Mouse (Mus musculus) c-Kit-positive CD71-negative TER-119-negative erythroid progenitor cells, embryonic 14.5 days (primary cell): Measurements from ENCODE around the gene Tmem247.

Experiments used
- DNase-seq: peaks from one replicate; pipeline ENCODE4 v3.0.0-alpha.2; 2013; ENCODE audit warnings: low read depth

Tmem247 gene

DNA sequence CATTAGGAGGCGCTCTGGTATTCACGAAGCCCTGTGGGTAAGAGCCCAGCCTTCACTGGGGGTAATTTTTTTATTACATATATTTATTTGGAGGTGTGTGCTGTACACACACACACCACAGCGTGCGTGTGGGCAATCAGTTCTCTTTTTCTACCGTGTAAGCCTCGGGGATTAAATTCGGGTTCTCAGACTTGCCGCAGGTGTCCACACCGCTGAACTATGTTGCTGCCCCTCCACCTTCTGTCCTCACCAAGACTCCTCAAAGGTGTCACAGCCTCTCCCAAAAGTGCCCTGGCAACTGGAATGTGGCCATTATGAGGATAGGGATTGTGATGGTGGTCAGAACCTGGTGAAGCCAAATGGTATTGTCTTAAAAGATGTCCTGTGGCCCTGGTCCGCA, at the start of gene Tmem247:
TSS of gene Tmem247 (plus strand) at position 301 of the 400 bp plus-strand sequence.
- DNase-seq, result no peak

DNA sequence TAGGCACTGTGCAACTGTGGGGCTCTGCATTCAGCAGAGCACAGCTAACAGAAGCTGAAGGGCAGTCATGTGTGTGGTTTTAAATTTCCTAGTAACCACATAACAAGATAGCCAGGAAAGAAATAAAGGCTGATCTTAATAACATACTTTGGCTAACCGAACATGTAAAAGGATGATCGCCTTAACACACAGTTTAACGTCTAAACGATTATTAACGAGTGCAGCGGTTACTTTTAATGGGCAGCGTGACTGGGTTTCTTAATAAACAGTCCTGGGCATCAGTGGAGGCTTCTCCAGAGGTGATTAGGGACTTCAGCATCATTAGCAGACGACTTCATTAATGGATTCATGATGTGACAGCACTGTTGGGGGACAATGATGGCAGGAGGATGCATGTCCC, 46.6 kb upstream of the Tmem247 start:
- DNase-seq, result no peak

DNA sequence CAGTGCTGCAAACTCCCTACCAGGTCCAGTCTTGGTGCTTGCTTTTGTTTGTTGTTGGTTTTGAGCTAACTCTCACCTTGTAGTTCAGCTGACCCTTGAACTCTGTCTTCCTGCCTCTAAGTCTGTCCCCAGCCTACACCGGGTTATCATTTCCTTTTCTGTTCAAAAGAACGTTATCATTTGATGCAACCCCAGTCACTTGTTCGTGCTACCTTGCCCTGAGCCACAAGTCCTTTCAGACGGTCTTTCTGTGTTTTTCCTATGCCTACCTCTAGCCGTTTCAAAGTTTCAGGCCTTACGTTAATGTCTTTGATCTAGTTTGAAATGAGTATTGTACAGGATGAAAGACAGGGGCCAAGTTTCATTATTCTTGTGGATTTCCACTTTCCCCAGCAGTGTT, 44.5 kb upstream of the Tmem247 start:
- DNase-seq, result no peak

DNA sequence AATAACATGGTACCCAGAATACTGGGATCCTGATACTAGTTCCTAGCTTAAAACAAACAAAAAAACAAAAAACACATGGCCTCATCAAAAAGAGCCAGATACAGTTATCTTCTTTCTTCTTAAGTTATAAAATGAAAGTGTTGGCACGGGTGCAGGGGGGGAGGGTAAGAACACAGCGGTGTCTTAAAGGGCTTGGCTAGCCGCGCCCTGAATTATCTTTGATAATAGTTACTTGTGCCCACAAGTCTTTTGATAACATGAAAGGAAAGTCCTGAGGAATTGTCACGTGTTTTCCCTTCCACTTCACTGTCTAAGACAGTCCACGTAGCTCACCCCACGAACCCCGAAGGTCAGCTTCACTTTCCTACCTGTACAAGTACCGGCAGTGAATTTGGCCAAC, 40.2 kb upstream of the Tmem247 start:
- DNase-seq, result no peak

DNA sequence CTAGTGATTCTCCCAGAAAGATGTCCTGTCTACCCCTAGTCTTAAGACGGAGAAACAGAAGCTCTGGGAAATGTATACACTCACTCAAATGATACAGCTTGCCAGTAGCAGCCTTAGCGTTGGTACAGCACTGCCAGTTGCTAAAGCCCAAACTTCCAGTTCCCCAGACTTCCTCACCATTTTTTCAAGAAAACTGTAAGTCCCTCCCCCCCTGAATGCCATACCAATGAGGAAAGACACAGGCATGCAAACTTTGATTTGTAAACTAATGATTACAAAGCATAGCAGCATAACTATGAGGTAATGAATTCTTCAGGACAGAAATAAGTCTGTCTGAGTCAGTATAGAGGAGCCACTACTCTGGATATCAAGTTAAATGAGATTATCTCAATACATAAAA, 39.4 kb upstream of the Tmem247 start:
- DNase-seq, result no peak

DNA sequence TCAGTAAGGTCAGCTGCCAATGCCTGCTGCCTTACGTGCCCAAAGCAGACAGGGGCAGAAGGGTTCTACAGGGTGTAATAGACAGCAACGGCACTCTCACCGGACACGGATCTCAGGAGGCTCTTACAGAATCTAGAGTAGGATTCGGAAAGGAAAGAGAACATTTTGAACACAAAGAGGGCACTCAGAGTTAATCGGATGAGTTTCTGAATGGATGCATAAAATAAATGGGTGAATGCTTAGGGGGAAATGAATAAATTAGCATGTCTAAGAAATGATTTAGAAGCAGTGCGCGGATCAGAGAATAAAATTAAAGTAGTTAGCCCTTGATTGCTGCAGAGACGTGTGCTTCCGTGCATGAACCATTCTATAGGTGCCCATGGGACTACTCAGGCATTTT, 37.1 kb upstream of the Tmem247 start:
- DNase-seq, result no peak

DNA sequence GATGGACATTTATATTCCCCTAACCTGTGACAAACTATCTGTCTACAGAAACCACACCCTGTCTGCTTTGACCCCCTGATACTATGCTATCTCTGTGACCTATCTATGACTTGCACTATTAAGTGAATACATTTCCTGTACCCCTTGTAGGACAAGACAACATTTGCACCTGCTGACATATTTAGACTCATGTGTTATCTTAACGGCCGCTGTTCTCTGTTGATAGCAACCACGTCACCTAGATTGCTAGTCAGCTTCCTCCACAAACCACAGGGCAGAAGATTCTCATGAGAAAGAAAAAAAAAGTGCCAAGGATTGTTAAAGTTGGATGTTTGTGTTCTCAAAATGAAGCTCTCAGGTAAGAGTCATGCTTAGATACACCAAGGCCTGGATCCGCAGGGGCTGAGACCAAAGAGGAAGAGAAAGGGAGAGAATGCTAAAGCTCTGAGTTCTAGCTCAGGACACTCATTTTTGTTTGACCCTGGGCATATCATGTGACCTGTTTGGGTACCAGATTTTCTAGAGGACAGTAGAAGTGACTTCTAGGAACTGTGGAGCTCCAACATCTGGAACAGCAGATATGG, 36.6 kb upstream of the Tmem247 start:
- DNase-seq, result no peak

DNA sequence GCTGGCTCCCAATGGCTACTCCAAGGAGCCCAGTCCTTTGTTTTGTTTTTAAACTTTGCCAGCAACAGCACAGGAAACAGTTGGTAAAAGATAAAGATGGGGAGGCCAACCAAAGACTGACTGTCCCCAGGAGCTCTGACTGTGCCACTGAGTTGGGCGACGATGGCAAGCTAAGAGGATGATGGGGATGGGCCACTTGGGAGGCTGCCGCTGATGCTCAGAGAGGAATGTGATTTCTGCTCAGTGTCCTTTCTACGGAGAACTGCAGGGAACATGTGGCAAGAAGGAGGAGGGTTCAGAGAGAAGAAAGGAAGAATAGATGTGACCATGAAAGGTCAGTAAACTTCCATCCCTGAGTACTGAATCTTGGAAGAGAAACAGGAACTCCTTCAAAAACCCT, 22.0 kb upstream of the Tmem247 start:
- no peak for DNase-seq

DNA sequence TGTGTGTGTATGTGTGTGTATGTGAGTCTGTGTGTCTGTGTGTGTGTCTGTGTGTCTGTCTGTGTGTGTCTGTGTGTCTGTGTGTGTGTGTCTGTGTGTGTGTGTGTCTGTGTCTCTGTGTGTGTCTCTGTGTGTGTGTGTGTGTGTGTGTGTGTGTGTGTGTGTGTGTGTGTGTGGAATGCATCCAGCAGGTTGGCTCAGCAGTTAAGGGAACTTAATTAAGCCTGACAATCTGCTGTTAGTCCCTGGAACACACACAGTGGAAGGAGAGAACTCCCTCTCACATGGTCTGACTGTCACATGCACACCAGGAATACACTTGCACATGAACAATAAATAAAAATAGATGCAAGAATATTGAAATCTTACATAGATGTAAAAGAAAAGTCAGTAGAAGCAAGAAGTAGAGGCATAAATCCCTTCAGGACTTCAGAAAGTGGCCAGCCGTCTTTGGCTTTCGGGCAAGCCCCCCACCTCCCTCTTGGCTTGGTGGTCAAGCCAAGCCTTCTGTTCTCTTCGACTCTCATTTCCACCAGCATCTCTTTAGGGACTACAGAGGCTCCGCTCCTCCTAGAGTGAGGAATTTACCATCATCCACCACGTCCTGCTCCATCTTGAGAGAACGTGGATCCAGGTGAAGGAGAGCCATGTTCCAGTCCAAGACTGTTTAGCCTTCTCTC, 19.5 kb upstream of the Tmem247 start:
- DNase-seq, result no peak

DNA sequence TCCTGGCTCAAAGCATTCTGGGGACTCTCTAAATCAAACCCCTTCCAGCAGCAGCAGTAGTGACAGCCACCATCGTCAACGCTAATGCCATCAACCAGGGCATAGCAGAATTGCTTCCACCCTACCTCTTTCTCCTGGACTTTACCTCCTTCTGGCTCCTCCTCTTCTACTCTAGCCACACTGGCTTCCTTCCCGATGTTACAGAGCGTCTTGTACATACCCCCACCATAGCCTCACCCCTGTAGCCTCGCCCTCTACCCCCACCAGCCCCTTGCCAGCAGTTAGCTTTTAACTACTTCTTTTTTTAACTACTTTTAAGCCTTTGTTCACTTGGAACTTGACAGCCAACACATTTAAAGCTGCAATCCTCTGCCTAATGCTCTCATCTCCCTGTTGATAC, 17.3 kb upstream of the Tmem247 start:
- DNase-seq, result no peak

DNA sequence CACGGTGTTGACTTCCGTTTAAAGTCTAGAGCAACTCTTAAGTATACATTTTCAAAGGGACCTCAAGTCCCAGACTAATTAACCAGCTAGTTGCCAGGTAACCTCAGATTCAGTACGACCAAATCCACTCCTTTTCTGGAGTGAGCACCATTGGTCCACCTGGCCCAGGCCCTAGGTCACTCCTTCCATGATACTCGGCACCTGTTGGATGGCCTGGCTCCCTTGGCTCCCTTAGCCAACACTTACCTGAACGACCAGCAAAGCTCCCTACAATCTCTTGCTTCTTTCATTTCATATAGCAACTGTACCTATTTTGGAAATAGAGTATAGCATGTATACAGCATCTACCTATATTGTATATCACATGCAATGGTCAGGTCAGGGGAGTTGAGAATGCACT, 16.6 kb upstream of the Tmem247 start:
- no peak for DNase-seq

DNA sequence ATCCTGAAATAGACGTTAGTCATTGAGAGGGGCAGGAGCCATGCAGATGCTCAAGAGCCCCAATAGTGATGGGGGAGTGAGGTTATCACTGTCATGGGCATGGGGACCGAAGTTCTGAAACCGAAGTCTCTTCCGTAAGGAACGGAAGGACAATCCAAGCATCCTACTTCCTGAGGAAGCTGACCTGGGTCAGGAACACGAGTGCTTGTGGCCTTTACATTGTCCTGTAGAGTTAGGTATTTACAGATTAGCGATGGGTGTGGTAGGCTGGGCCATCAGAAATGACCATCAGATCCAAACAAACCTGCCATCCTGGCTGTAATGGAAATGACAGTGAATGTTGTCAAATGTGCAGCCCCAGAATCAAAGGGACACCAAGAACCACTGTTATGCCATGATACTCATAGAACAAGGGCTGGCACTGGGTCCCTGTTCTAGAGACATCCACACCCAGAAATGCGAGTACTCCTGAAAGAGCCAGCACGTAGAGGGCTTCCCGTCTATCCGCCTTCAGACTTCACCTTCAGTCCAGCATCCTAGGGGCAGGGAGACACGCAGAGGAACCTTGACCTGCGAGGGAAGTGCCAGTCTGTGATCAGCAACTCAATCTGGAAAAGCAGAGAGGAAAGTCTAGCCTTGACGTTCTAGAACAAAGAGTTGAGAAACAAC, 14.6 kb upstream of the Tmem247 start:
- no peak for DNase-seq

DNA sequence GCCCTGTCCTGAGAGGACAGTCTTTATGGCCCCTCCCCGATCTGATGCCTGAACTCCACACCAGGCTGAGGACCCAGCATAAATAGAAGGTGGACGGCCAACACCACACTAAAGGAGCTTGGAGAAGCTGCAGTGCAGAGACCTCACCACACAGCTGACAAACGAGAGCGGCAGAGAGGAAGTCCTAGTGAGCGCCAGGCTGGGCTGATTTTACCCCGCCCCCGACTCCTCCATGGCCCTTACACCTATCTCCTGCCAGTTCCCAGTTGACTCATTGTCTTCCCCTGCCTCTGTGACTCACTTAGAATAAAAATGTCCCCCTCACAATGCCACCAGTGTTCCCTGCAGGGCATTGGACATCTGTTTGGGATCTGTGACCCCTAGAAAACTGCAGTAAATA, 13.6 kb upstream of the Tmem247 start:
- DNase-seq, result peak; percentile 45

DNA sequence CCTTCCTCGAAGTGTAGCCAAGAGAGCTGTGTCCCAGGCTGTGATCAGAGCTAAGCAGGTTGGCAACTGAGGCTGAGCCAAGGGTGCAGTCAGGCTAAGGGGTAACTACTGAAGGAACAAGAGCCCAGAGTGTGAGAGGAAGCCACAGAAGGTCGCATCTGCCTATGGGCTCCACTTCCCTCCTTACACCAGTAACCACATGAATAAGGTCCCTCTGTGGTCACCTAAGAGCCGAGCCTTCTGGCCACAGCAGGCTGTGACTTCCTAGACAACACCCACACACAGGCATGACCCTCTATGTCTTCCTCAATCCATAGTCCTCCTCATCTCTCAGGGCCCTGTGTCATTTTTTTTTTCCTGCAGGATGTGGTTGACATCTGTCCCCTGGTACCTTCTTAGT, 12.9 kb upstream of the Tmem247 start:
- DNase-seq, result peak; percentile 30

DNA sequence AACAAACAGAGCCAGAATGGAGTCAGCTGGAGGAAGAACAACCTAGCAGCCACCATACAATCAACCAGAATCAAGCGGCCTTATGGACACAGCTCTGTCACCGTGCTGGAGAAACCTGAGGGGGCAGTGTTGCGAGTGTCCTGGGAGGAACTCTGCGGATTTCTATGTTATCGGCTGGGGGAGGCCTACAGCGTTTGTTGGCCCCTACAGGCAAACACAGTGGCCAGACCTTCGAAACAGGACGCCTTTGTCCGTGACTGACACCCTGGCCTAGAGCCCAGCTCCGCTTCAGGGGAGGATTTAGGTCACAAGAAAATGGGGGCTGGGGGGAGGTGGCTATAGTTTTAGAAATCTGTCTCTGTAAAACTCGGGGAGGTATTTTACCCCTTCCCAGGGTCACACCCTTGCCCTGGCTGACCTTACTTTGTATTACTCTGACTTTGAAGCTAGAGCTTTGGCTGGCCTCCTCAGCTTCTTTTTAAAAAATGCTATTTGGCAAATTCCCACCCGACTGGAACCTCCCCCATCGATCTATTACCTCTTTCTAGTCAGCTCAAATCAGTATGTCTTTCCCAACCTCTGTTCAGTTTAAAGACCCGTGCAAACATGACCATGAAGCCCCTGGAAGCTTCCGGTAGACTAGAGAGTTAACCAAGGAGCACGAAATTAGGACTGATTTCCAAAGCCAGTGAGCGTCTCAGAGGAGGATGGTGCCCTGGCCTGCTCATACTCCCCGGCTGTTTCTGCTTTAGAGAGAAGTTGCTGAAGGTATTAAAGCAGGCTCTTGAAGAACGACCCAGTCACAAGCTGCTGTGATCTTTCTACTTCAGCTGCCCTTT, 11.6 kb upstream of the Tmem247 start:
- no peak for DNase-seq

DNA sequence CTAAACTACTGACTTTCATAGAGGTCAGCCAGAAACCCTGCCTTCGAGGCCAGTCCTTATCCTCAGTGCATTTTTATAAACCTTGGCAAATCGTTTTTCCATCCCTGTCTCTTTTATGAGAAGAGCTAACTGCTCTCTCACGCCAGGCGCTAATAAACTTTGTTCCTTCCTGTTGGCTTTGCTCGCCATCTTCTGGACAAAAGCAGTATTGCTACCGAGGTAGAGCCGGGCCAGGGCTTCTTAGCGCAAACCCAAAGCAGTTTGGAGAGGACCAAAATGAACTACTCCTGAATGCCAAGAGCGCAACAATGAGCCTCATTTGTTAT, 11.0 kb upstream of the Tmem247 start:
- DNase-seq, result peak; percentile 66

DNA sequence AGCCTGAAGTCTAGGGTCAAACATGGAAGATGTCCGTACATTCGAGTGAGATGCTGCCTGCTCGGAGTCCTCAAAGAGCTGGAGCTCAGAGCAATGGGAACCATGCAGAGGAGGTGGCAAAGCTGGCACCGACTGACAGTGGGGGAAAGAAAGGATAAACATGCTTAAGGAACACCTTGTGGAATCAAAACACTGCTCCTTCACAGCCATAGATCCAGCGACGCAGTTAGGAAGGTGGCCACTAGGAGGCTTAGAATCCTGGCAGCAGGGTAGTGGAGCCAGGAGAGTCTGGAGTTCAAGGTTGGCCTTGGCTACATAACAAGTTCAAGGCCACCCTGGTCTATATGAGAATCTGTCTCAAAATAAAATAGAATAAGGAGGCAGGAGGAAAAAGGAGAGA, 10.5 kb upstream of the Tmem247 start:
- no peak for DNase-seq

DNA sequence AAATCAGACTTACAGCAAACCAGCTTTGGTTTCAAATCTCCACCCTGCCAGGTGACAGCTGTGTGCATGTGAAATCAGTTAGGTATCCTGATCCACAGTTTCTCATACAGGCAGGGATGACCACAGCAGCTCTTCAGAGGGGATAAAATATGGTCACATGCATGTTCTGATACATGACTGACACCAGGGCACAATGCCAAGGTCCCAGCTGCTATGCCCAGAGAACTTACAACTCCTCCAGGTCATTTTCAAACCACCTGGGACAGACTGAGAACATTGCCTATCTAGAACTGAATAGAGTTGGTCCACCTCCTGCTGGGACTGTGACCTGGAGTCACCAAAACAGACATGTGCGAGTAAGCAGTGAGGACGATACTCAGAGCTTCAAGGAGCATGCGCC, 10.1 kb upstream of the Tmem247 start:
- no peak for DNase-seq

DNA sequence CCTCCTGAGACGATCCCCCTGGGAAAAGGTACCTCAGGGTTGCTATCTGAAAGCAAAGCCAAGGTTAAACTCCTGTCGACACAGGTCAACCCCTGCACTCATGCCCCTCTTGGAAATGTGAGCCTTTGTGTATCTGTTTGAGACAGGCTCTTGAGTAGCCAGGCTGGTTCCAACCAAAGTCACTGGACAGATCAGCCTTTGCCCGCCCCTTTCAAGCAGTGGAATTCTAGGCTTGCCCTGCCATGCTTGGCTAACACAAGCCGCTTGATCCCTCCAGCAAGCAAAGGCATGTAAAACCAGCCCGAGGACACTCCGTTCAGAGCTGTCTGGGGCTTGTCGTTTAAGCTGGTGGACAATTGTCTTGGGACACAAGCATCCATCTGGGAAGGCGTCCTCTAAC, 8.8 kb upstream of the Tmem247 start:
- no peak for DNase-seq

DNA sequence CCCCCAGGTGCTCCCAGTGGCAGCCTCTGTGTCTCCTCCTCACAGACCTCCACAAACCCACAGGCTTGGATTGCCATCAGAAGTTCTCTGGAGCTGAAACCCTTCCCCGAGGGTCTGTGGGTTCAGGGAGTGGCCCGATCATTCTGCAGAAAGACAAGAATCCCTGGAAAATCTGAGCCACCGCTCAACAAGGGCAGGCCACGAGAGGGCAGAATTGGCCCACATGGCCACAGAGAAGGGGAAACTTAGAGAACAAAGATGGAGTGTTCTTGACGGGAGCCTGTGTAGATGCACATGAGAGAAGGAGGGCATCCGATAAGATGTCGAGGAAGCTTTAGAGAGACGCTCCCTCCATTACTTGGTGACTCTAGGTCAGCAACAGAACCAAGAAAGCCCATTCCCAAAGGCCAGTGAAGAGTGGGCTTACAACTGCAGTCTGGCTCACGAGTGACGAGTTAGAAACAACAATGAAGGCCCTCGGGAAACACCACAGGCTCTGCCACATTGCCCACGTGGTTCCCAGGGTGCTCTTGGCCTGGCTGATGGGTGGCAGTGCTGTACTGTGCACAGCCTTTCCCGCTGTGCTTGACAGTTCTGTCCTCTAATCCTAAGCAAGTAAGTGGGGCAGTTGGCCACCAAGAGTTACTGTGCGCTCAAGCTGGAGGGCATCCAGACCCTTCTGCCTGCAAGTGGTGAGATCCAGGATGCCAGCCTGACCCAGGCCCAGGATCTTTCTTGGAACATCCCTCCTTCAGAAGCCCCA, 7.2 kb upstream of the Tmem247 start:
- no peak for DNase-seq

DNA sequence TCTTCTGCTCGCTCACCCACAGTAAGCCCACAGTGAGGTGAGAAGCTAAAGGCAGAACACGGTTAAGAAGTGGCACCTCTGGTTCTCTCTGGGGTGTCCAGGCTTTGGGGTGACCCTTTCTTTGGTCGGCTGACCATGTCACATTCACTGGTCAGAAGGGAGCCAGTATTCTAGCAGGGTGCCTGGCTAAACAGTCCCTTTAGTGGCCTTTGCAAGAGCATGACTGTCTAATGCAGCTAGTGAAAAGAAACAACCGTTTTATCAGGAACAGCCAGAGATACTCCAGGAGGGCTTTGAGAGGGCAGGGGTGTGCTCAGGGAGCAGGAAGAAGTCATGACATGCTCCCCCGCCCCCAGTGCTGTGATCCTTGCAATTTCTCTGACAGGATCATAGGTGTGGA, 5.9 kb upstream of the Tmem247 start:
- DNase-seq, result no peak

DNA sequence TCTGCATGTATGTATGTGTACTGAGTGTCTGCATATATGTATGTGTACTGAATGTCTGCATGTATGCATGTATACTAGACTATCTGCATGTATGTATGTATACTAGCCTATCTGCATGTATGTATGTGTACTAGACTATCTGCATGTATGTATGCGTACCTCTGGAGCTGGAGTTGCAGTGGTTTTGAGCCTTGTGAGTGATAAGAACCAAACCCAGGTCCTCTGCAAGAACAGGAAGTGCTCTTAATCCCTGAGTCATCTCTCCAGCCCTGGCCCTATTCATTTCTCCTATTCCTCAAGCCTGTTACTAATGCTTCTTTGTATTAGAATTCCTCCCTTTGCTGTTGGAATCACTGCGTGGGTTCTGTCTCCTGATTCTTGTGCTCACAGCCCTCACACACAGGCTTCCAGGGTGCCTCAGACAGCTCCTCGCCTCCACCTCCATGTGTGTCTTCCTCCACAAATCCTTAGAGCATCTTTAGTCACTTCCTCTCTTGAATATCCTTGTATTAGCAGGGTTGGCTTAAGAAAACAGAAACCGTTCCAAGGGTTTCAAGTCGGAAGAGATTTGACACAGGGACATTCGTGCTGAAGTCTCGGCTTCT, 4.0 kb upstream of the Tmem247 start:
- DNase-seq, result no peak
